In the genomic region with DNA sequence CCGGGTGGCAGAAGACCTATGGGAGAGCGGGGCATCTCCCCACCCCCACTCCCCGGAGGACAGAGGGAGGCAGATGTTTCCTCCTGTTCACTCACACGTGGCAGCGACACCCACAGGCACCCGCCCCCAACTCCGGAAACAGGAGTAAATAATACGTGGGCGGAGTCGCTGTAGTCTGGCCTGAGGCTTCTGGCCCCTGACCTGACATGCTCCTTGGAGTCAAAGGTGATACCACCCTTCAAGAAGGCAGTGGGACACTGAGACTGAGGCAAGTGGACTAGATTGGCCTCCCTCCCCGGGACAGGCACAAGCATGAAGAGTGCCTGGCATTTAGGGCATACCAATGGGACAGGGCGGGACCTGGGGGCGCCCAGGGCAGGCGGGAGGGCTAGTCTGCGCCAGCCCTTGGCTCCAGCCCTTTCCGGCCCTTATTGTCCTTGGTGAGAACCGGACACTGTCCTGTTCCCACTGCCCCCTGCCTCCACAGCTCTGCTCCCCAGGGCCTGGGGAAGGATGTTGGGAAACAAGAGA, we compare ENCODE assay signal across 8 mouse cellular contexts. TPM values are rescaled to one million over a fixed set of nuclear protein-coding genes. Genes with fewer than 3 reads are reported as not detected.
DNase-seq lines count a peak whose midpoint lies in the region; ATAC-seq and TF ChIP-seq lines count a peak whose summit lies in the region.

No protein-coding gene starts in this region.

- 11% methylated on average over 17 of the region's 17 CpGs for WGBS in intestine, embryonic 16.5 days
- WGBS in lung, adult 2 months: 3% methylated on average over 17 of the region's 17 CpGs
- WGBS in neural tube, embryonic 15.5 days: 10% methylated on average over 17 of the region's 17 CpGs

- H3K4me1 ChIP-seq in MEL (ENCODE audit: control insufficient read depth in 1 of 2, insufficient read depth in 2 of 2, low read length in 2 of 2): peaks cover 15 to 31% of the 10 kb centered on the region in 2 experiments; a peak in 3 of 4 replicates
- peaks cover 39% of the 10 kb centered on the region for H3K4me1 ChIP-seq in intestine, embryonic 16.5 days (ENCODE audit: control insufficient read depth, insufficient read depth, low read length)
- peaks cover 14% of the 10 kb centered on the region for H3K4me1 ChIP-seq in lung, adult 2 months (ENCODE audit: control insufficient read depth, insufficient read depth, low read length)
- peaks cover 37% of the 10 kb centered on the region for H3K4me1 ChIP-seq in neural tube, embryonic 15.5 days

- H3K4me2 ChIP-seq in intestine, embryonic 16.5 days (ENCODE audit: low read depth, low read length): peak overlapping the region; percentile 24; the same call in 1 of the 2 replicates
- H3K4me2 ChIP-seq in neural tube, embryonic 15.5 days: peak overlapping the region; percentile 39

- no peaks in the 10 kb centered on the region for H3K9me3 ChIP-seq in MEL (replicated peaks; ENCODE audit: insufficient read depth, low read length)
- no peaks in the 10 kb centered on the region for H3K9me3 ChIP-seq in intestine, embryonic 16.5 days (ENCODE audit: control insufficient read depth, low read length)
- no peaks in the 10 kb centered on the region for H3K9me3 ChIP-seq in neural tube, embryonic 15.5 days (replicated peaks)

- DNase-seq in A20 (ENCODE audit: low read depth, low spot score) (peak; percentile 94), MEL (ENCODE audit: low read depth, low spot score) (peak; percentile 68)
- peak; percentile 80 to 91 for DNase-seq in heart, adult 18-20 months
- peak; percentile 66 for DNase-seq in lung, adult 2 months
- no peak for DNase-seq in right cerebral cortex, postnatal 25 days
- DNase-seq in frontal cortex, postnatal 14 days (ENCODE audit: low spot score in 2 of 2): no peak

- no peak overlapping the region for H3K27ac ChIP-seq in MEL (ENCODE audit: control insufficient read depth, low read depth, low read length)
- H3K27ac ChIP-seq in intestine, embryonic 16.5 days (ENCODE audit: low read length): 0 out of 2 replicates have a peak overlapping the region, but pooled peaks have one; percentile 8
- H3K27ac ChIP-seq in neural tube, embryonic 15.5 days (replicated peaks): no peak overlapping the region; the same call in 1 of the 2 replicates

- H3K79me2 ChIP-seq in MEL (ENCODE audit: control insufficient read depth, insufficient read depth, low read length, poor library complexity): peaks cover 11% of the 10 kb centered on the region

- peak; percentile 19 for ATAC-seq in intestine, embryonic 16.5 days
- no peak for ATAC-seq in neural tube, embryonic 15.5 days (ENCODE audit: low FRiP score)

- H3K9ac ChIP-seq in MEL (ENCODE audit: control insufficient read depth, low read depth, low read length, poor library complexity, severe bottlenecking): peak overlapping the region; percentile 3; the same call in 1 of the 2 replicates
- peak overlapping the region; percentile 41 for H3K9ac ChIP-seq in intestine, embryonic 16.5 days (ENCODE audit: low read depth, low read length)
- H3K9ac ChIP-seq in neural tube, embryonic 15.5 days (replicated peaks): 0 out of 2 replicates have a peak overlapping the region, but pooled peaks have one; percentile 1

- peak in 2 of 3 experiments; percentile 4 to 13; a peak in 2 of 6 replicates for TF ChIP-seq CTCF in MEL (IDR thresholded peaks at IDR 0.05 in 2 of 3, conservative IDR thresholded peaks at IDR 0.05 in 1 of 3; ENCODE audit: control insufficient read depth in 1 of 3, insufficient read depth in 1 of 3, low read depth in 2 of 3, low read length in 3 of 3, poor library complexity in 1 of 3, severe bottlenecking in 1 of 3)
- no peak for TF ChIP-seq CTCF in lung, adult 2 months (IDR thresholded peaks at IDR 0.05; ENCODE audit: insufficient read depth, low read length)

- no peak for TF ChIP-seq RAD21 in MEL (IDR thresholded peaks at IDR 0.05; ENCODE audit: low read depth, low read length)

- peaks cover 0 to 4% of the 10 kb centered on the region in 2 experiments; a peak in 3 of 4 replicates for H3K27me3 ChIP-seq in MEL (ENCODE audit: control insufficient read depth in 1 of 2, insufficient read depth in 2 of 2, low read length in 2 of 2)
- no peaks in the 10 kb centered on the region for H3K27me3 ChIP-seq in intestine, embryonic 16.5 days (replicated peaks; ENCODE audit: control insufficient read depth, insufficient read depth, low read length)
- peaks cover 5% of the 10 kb centered on the region; the same call in 1 of the 2 replicates for H3K27me3 ChIP-seq in neural tube, embryonic 15.5 days (replicated peaks)

- peak; percentile 15 to 50; a peak in 2 of 4 replicates for TF ChIP-seq EP300 in MEL (IDR thresholded peaks at IDR 0.05; ENCODE audit: low read depth in 1 of 2, low read length in 2 of 2)

- H3K4me3 ChIP-seq in MEL (ENCODE audit: control insufficient read depth in 1 of 2, insufficient read depth in 1 of 2, low read depth in 2 of 2, low read length in 2 of 2): no peak overlapping the region
- peak overlapping the region; percentile 9; the same call in 1 of the 2 replicates for H3K4me3 ChIP-seq in intestine, embryonic 16.5 days (ENCODE audit: low read length)
- H3K4me3 ChIP-seq in lung, adult 2 months (replicated peaks; ENCODE audit: extremely low read depth, low read depth, low read length): peak overlapping the region; percentile 39
- no peak overlapping the region for H3K4me3 ChIP-seq in neural tube, embryonic 15.5 days (replicated peaks)

- TF ChIP-seq POLR2A in MEL (IDR thresholded peaks at IDR 0.05; ENCODE audit: control insufficient read depth in 1 of 2, insufficient read depth in 1 of 2, low read depth in 1 of 2, low read length in 2 of 2, poor library complexity in 1 of 2): no peak
- TF ChIP-seq POLR2A in lung, adult 2 months (IDR thresholded peaks at IDR 0.05; ENCODE audit: borderline replicate concordance, extremely low read depth, low read depth, low read length): peak; percentile 69; the same call in 1 of the 2 replicates

- peaks cover 7 to 31% of the 10 kb centered on the region in 2 experiments; a peak in 3 of 4 replicates for H3K36me3 ChIP-seq in MEL (ENCODE audit: control insufficient read depth in 1 of 2, insufficient read depth in 2 of 2, low read length in 2 of 2)
- H3K36me3 ChIP-seq in intestine, embryonic 16.5 days (ENCODE audit: control insufficient read depth, insufficient read depth, low read length): no peaks in the 10 kb centered on the region
- peaks cover 11% of the 10 kb centered on the region; the same call in 1 of the 2 replicates for H3K36me3 ChIP-seq in neural tube, embryonic 15.5 days

TF ChIP-seq in MEL, 35 proteins besides CTCF, POLR2A, EP300 and RAD21 (continues in another document):
- TF ChIP-seq GATA1 (IDR thresholded peaks at IDR 0.05; ENCODE audit: low read depth, low read length) (no peak), MAZ (IDR thresholded peaks at IDR 0.05; ENCODE audit: low read depth, low read length) (no peak), MYC (IDR thresholded peaks at IDR 0.05; ENCODE audit: low read depth, low read length) (peak; percentile 89), MXI1 (IDR thresholded peaks at IDR 0.05; ENCODE audit: low read depth, low read length) (peak; percentile 95), TBP (IDR thresholded peaks at IDR 0.05; ENCODE audit: low read depth, low read length) (no peak), ZKSCAN1 (IDR thresholded peaks at IDR 0.05; ENCODE audit: low read depth, low read length) (no peak)

RNA-seq across cellular contexts. Expression of gene Trim46, which starts 5.3 kb away (rescaled TPM):
- 2.4 and 3.3 TPM in 2 replicates for total RNA-seq in MEL (2012; rRNA removed)
- polyA plus RNA-seq in MEL (2012; ENCODE audit: insufficient read depth in 1 of 2, insufficient read length in 2 of 2, low read depth in 1 of 2, low replicate concordance in 2 of 2, missing spikeins in 1 of 2): 1 to 10 TPM in 1 of 2 experiments, not detected in 1; 7.7 TPM
- total RNA-seq in heart, adult 18-20 months (2021): under 1 TPM; 0.37 to 0.98 TPM
- 3.9 TPM in 2 replicates for polyA plus RNA-seq in intestine, embryonic 16.5 days (2015; fragmentation: Nextera tagmentation; extraction: Ambion mirVana)
- 11.0 and 11.8 TPM in 2 replicates for polyA plus RNA-seq in lung, adult 2 months (2012; rRNA removed)
- 63.0 and 76.6 TPM in 2 replicates for polyA plus RNA-seq in neural tube, embryonic 15.5 days (2015; fragmentation: Nextera tagmentation; extraction: Ambion mirVana)

RNA-seq across cellular contexts. Expression of gene Krtcap2, which starts 5.7 kb away (rescaled TPM):
- total RNA-seq in MEL (2012; rRNA removed): 171 and 180 TPM in 2 replicates
- polyA plus RNA-seq in MEL (2012; ENCODE audit: insufficient read depth in 1 of 2, insufficient read length in 2 of 2, low read depth in 1 of 2, low replicate concordance in 2 of 2, missing spikeins in 1 of 2): 100 to 1,000 TPM in 1 of 2 experiments, not detected in 1; 497 TPM
- total RNA-seq in heart, adult 18-20 months (2021): 10 to 100 TPM; 64.8 to 89.2 TPM
- 316 and 334 TPM in 2 replicates for polyA plus RNA-seq in intestine, embryonic 16.5 days (2015; fragmentation: Nextera tagmentation; extraction: Ambion mirVana)
- 189 and 252 TPM in 2 replicates for polyA plus RNA-seq in lung, adult 2 months (2012; rRNA removed)
- 221 and 222 TPM in 2 replicates for polyA plus RNA-seq in neural tube, embryonic 15.5 days (2015; fragmentation: Nextera tagmentation; extraction: Ambion mirVana)

RNA-seq across cellular contexts. Expression of gene Dpm3, which starts 7.7 kb away (rescaled TPM):
- 246 and 271 TPM in 2 replicates for total RNA-seq in MEL (2012; rRNA removed)
- 100 to 1,000 TPM in 1 of 2 experiments, not detected in 1; 237 TPM for polyA plus RNA-seq in MEL (2012; ENCODE audit: insufficient read depth in 1 of 2, insufficient read length in 2 of 2, low read depth in 1 of 2, low replicate concordance in 2 of 2, missing spikeins in 1 of 2)
- 10 to 100 TPM; 54.1 to 54.7 TPM for total RNA-seq in heart, adult 18-20 months (2021)
- 119 and 126 TPM in 2 replicates for polyA plus RNA-seq in intestine, embryonic 16.5 days (2015; fragmentation: Nextera tagmentation; extraction: Ambion mirVana)
- 411 and 476 TPM in 2 replicates for polyA plus RNA-seq in lung, adult 2 months (2012; rRNA removed)
- 85.0 and 95.8 TPM in 2 replicates for polyA plus RNA-seq in neural tube, embryonic 15.5 days (2015; fragmentation: Nextera tagmentation; extraction: Ambion mirVana)

RNA-seq across cellular contexts. Expression of gene Slc50a1, which starts 18.9 kb away (rescaled TPM):
- total RNA-seq in MEL (2012; rRNA removed): 17.2 and 22.5 TPM in 2 replicates
- polyA plus RNA-seq in MEL (2012; ENCODE audit: insufficient read depth in 1 of 2, insufficient read length in 2 of 2, low read depth in 1 of 2, low replicate concordance in 2 of 2, missing spikeins in 1 of 2): 10 to 100 TPM in 1 of 2 experiments, not detected in 1; 45.9 TPM
- 10 to 100 TPM; 15.6 to 21.6 TPM for total RNA-seq in heart, adult 18-20 months (2021)
- 62.7 and 74.1 TPM in 2 replicates for polyA plus RNA-seq in intestine, embryonic 16.5 days (2015; fragmentation: Nextera tagmentation; extraction: Ambion mirVana)
- polyA plus RNA-seq in lung, adult 2 months (2012; rRNA removed): 228 and 297 TPM in 2 replicates
- 40.9 and 49.3 TPM in 2 replicates for polyA plus RNA-seq in neural tube, embryonic 15.5 days (2015; fragmentation: Nextera tagmentation; extraction: Ambion mirVana)

RNA-seq across cellular contexts. Expression of gene Muc1, which starts 22.6 kb away (rescaled TPM):
- 0.04 and 0.13 TPM in 2 replicates for total RNA-seq in MEL (2012; rRNA removed)
- polyA plus RNA-seq in MEL (2012; ENCODE audit: insufficient read depth in 1 of 2, insufficient read length in 2 of 2, low read depth in 1 of 2, low replicate concordance in 2 of 2, missing spikeins in 1 of 2): 1 to 10 TPM in 1 of 2 experiments, not detected in 1; 1.1 TPM
- total RNA-seq in heart, adult 18-20 months (2021): 1 to 10 TPM in 1 of 2 experiments, under 1 TPM in 1; 0.40 to 2.1 TPM
- 13.2 and 13.4 TPM in 2 replicates for polyA plus RNA-seq in intestine, embryonic 16.5 days (2015; fragmentation: Nextera tagmentation; extraction: Ambion mirVana)
- polyA plus RNA-seq in lung, adult 2 months (2012; rRNA removed): 294 and 354 TPM in 2 replicates
- 0.56 and 0.79 TPM in 2 replicates for polyA plus RNA-seq in neural tube, embryonic 15.5 days (2015; fragmentation: Nextera tagmentation; extraction: Ambion mirVana)

Comparison
In these comparisons a context has a peak if more than half of its experiments do, and no peak if none do; other contexts are left out.
1. DNase-seq: peak in A20 (single experiment), MEL (single experiment), heart, adult 18-20 months (2 of 2) and lung, adult 2 months (single experiment); none in right cerebral cortex, postnatal 25 days (single experiment) and frontal cortex, postnatal 14 days (0 of 2).
2. H3K4me3 ChIP-seq: peak in intestine, embryonic 16.5 days (single experiment) and lung, adult 2 months (single experiment); none in MEL (0 of 2) and neural tube, embryonic 15.5 days (single experiment).
3. Peak in every context shown above with its lines, with median percentiles within 50 percentile points of each other: H3K9ac ChIP-seq.